Mouse (Mus musculus) embryonic facial prominence, embryonic 11.5 days (tissue): ENCODE measurements around the gene Tapt1. TPM values are rescaled to one million over a fixed set of nuclear protein-coding genes. Genes with fewer than 3 reads are reported as not detected.
"Not testable (repeated sequence)": the region's sequence is repeated elsewhere in the genome, so short reads cannot be mapped to it uniquely, and the experiment has no call there.

Source experiments
- ATAC-seq: fragments of 200-750 bp; cut with Nextera tagmentation; replicated peaks from 2 replicates; pipeline ENCODE4 v1.8.0; 2017; ENCODE audit warnings: low read depth; ENCODE audit not compliant: insufficient number of reproducible peaks, low FRiP score, low TSS enrichment
- DNase-seq: peaks from one replicate; pipeline ENCODE4 v3.0.0-alpha.2; 2015; ENCODE audit warnings: low spot score
- H3K27ac ChIP-seq: fragments of 300-500 bp; sonication (generic); replicated peaks from 2 replicates; pipeline ENCODE4 v1.5.1; 2014; ENCODE audit warnings: mild to moderate bottlenecking, low read depth, low read length, control low read depth
- H3K27me3 ChIP-seq: fragments of 300-500 bp; sonication (generic); 2 replicates; pipeline ENCODE4 v1.6.1; 2014; ENCODE audit warnings: mild to moderate bottlenecking, low read length, moderate library complexity, mixed read lengths; ENCODE audit not compliant: control insufficient read depth, insufficient read depth
- H3K36me3 ChIP-seq: fragments of 300-500 bp; sonication (generic); replicated peaks from 2 replicates; pipeline ENCODE4 v1.6.1; 2014; ENCODE audit warnings: low read depth, mild to moderate bottlenecking, low read length, moderate library complexity, mixed read lengths; ENCODE audit not compliant: control insufficient read depth, insufficient read depth
- H3K4me1 ChIP-seq: fragments of 300-500 bp; sonication (generic); 2 replicates; pipeline ENCODE4 v1.6.1; 2014; ENCODE audit warnings: low read length, mixed read lengths; ENCODE audit not compliant: control insufficient read depth, insufficient read depth
- H3K4me2 ChIP-seq: fragments of 300-500 bp; sonication (generic); 2 replicates; pipeline ENCODE4 v1.6.1; 2014; ENCODE audit warnings: low read depth, mild to moderate bottlenecking, control low read depth, low read length, moderate library complexity
- H3K4me3 ChIP-seq: fragments of 300-500 bp; sonication (generic); 2 replicates; pipeline ENCODE4 v1.5.1; 2014; ENCODE audit warnings: low read depth, low read length, control low read depth
- H3K9ac ChIP-seq: fragments of 300-500 bp; sonication (generic); replicated peaks from 2 replicates; pipeline ENCODE4 v1.6.1; 2014; ENCODE audit warnings: mild to moderate bottlenecking, control low read depth, low read length
- H3K9me3 ChIP-seq: fragments of 300-500 bp; sonication (generic); replicated peaks from 2 replicates; pipeline ENCODE4 v1.6.1; 2016; ENCODE audit warnings: mild to moderate bottlenecking, low read length, inconsistent platforms, mixed read lengths; ENCODE audit not compliant: control insufficient read depth
- WGBS: fragments of 180-500 bp; shearing (Covaris S2); extraction: QIAGEN DNeasy Blood & Tissue Kit; methylation state at CpG from one replicate; pipeline ENCODE4 v1.1.7; 2014; 5-methylcytosine and 5-hydroxymethylcytosine counted together
- polyA plus RNA-seq: library from polyadenylated mRNA; unstranded; fragments of >200 nt; fragmentation: Nextera tagmentation; extraction: Ambion mirVana; gene quantifications from 2 replicates; pipeline ENCODE4 v1.2.1, GENCODE M21; 2014

Gene Tapt1
- polyA plus RNA-seq = 31.8 and 35.4 TPM in 2 replicates

DNA sequence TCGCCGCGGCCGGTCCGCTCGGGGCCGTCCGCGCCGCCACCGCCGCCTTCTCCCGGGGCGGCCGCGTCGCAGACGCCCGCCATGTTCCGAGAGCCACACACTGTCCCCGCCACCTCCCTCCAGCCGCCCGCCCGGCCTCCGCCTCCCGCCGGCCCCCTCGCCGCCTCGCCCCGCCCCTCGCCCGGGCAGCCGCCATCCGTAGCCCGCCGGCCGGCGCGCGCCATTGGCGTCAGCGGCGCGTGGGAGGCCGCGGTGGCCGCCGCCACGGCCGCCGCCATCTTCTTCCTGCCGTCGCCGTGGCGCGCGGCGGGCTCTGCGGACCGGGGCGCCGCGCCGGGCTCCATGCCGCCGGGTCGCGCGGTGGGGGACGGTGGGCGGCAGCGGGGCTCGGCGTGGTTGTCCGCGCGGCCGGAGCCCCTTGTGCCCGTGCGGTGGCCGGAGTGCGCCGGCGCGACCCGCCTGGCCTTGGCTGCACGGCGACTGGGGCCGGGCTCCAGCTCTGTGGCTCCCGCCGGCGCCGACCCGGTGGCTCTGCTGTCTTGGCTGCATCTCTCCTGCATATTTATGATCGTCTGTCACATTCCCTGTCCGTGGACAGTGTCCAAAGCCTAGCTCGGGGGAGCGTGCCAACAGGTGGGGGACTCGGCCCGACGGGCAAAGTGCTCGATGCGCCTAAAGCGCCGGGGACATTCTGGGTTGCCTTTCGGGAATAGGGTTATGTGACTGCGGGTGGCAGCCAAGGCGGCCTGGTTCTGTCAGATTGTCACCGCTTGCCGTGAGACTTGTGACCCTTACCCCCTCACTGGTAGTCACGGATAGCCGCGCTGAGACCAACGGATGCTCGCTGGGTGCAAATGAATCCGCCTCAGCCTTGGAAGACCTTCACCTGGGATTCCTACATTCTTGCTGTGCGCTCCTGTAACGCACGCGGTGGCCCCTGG lies at the start of gene Tapt1:
Tapt1 (minus strand) TSS at position 106 of the 941 bp plus-strand sequence.
- DNase-seq (peak; percentile 85), ATAC-seq (peak; percentile 93)
- H3K4me1 ChIP-seq = peaks cover 3% of the 10 kb centered on the region; the same call in 1 of the 2 replicates

DNA sequence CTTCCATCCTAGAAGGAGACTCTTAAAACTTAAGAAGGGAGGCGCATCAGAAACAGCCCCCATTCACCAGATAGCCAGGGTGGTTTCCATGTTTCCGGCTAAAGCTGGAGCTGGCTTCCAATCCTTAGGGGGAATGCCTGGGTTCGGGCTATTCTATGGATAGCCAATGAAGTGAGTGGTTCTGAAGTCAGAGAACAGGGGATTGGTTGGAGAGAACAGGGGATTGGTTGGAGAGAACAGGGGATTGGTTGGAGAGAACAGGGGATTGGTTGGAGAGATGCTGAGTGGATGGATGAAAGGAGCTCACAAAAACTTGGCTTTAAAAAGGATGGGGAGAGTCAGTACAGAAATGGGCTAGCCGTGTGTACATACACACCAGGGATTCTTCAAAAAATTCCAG lies 45.1 kb upstream of the Tapt1 start:
- 90% methylated on average over 4 of the region's 4 CpGs for WGBS
- Histone ChIP-seq H3K27ac (no peak overlapping the region), H3K4me3 (no peak overlapping the region), H3K4me2 (no peak overlapping the region), H3K9ac (no peak overlapping the region), H3K36me3 (no peaks in the 10 kb centered on the region), H3K27me3 (no peaks in the 10 kb centered on the region), H3K4me1 (no peaks in the 10 kb centered on the region), H3K9me3 (no peaks in the 10 kb centered on the region)
- DNase-seq = no peak
- ATAC-seq = no peak

More for the DNA sequence above, at the start of gene Tapt1:
- no peaks in the 10 kb centered on the region for H3K9me3 ChIP-seq
- peak within 1 kb of the TSS; percentile 74 for H3K4me2 ChIP-seq
- H3K4me3 ChIP-seq = peak within 1 kb of the TSS; percentile 93
- no peaks in the 10 kb centered on the region for H3K27me3 ChIP-seq
- peak within 1 kb of the TSS; percentile 97 for H3K9ac ChIP-seq
- H3K36me3 ChIP-seq = no peaks in the 10 kb centered on the region
- under 1% methylated on average over 76 of the region's 121 CpGs for WGBS
- H3K27ac ChIP-seq = peak within 1 kb of the TSS; percentile 83

DNA sequence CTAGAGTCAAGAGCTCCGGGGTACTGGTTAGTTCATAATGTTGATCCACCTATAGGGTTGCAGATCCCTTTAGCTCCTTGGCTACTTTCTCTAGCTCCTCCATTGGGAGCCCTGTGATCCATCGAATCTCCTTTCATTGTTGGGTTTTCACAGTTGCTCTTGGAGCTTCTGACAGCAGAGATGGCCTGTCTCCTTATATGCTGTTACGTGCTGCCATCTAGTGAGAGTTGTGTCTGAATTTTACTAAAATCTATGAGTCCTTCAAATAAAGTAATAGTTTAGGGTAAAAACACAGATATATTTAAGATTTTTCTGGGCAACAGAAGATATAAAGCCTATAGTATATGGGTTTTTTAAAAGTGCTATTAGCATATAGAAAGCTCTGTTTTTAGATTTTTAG lies 42.1 kb upstream of the Tapt1 start:
- H3K27me3 ChIP-seq, H3K36me3 ChIP-seq, H3K4me1 ChIP-seq, H3K9me3 ChIP-seq, H3K9ac ChIP-seq, ATAC-seq, H3K4me2 ChIP-seq, H3K27ac ChIP-seq, H3K4me3 ChIP-seq: not testable (repeated sequence)
- 57% methylated on average over 2 of the region's 3 CpGs for WGBS
- DNase-seq = peak; percentile 54

DNA sequence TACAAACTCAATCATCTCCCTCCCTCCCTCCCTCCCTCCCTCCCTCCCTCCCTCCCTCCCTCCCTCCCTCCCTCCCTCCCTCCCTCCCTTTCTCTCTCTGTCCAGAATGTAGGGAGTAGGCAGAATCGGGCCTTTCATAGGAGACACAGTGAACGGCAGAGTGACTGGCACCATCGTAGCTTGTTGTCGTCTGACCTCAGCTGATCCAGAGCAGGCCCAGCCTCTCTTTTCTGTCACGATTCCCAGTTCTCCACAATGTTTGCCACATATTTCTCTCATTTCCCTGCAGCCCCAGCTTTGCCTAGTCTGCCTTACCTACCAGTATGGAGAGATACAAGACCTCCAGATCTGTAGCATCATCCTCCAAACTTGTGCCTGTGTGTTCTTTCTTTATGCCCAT lies 35.3 kb upstream of the Tapt1 start:
- Histone ChIP-seq H3K4me3 (no peak overlapping the region), H3K27ac (no peak overlapping the region), H3K9me3 (no peaks in the 10 kb centered on the region), H3K9ac (no peak overlapping the region), H3K4me2 (no peak overlapping the region), H3K4me1 (no peaks in the 10 kb centered on the region), H3K27me3 (no peaks in the 10 kb centered on the region), H3K36me3 (no peaks in the 10 kb centered on the region)
- 76% methylated on average over 5 of the region's 5 CpGs for WGBS
- ATAC-seq (no peak), DNase-seq (no peak)

DNA sequence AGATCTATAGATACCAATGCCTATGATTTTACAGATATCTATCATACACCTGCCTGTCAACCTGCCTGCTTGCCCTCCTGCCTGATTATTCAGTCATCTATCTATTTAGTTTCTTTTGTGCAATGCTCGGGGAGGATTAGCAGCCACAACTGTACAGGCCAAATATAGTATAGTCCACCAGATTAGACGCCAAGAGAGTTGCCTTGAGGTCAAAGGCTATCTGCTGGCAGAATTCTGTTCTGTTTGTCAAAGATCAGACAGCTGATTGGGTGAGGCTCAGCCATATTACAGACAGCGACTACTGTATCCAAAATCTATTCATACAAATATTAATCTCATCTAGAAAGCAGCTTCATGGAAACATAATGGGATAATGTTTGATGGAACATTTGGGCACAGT lies 34.7 kb upstream of the Tapt1 start:
- Histone ChIP-seq H3K9me3 (no peaks in the 10 kb centered on the region), H3K27ac (no peak overlapping the region), H3K9ac (no peak overlapping the region), H3K4me1 (no peaks in the 10 kb centered on the region), H3K4me2 (no peak overlapping the region), H3K27me3 (no peaks in the 10 kb centered on the region), H3K4me3 (no peak overlapping the region), H3K36me3 (no peaks in the 10 kb centered on the region)
- no peak for ATAC-seq
- WGBS = 75% methylated on average over 3 of the region's 3 CpGs
- no peak for DNase-seq

DNA sequence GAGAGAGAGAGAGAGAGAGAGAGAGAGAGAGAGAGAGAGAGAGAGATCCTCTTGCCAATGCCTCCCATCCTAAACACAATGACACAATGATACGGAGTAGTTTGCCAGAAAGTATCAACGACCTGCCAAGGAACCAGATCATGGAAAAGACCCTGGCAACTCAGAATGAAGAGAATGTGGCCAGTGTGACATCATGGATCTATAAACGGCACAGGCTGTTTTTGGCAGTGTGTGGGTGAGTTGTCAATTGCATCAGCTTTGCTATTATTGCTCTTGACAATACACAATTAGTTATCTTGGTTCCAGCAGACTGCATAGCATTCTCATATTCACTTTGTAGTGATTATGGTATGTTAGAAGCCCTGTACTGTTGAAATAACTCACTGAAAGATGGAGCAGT lies 33.3 kb upstream of the Tapt1 start:
- no peak for ATAC-seq
- Histone ChIP-seq H3K9me3 (no peaks in the 10 kb centered on the region), H3K4me2 (no peak overlapping the region), H3K4me3 (no peak overlapping the region), H3K4me1 (no peaks in the 10 kb centered on the region), H3K9ac (no peak overlapping the region), H3K36me3 (no peaks in the 10 kb centered on the region), H3K27me3 (no peaks in the 10 kb centered on the region), H3K27ac (no peak overlapping the region)
- DNase-seq = no peak
- WGBS = 75% methylated on average over 3 of the region's 3 CpGs

DNA sequence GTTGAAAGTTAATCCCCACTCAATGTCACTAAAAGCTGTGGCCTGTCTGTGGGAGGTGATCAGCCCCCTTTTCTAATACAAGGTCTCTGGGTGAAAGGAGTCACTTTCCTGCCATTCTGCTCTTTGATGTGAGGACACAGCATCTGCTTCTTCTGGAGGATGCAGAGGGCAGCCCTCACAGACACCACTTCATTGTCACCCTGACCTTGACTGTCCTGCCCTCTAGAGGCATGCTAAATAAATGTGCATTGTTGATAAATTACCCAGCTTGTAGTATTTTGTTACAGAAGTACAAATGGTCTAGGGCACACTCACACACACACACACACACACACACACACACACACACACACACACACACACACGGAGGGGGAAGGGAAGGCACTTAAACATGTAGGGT lies 31.7 kb upstream of the Tapt1 start:
- Histone ChIP-seq H3K4me1 (no peaks in the 10 kb centered on the region), H3K27ac (no peak overlapping the region), H3K9ac (no peak overlapping the region), H3K36me3 (no peaks in the 10 kb centered on the region), H3K9me3 (no peaks in the 10 kb centered on the region), H3K4me2 (no peak overlapping the region), H3K27me3 (no peaks in the 10 kb centered on the region), H3K4me3 (no peak overlapping the region)
- DNase-seq (no peak), ATAC-seq (no peak)
- 40% methylated on average over 1 of the region's 1 CpGs for WGBS

DNA sequence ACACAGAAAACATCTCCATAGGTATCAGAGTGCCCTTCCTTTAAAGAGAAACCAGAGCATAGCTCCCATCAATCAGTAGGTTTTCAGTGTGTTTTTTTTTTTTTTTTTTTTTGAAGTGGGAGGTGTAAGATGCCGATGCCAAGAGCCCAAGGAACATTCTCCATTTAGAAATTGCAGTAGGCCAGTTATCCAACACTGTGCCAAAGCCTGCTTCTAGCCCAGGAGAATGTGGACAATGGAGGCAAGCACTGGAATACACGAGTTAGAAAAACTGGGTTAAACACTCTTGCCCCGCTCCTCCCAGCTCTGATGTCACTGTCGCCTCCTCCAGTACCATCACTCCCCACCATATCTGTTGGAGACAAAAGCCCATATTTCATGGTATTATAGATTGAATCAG lies 31.0 kb upstream of the Tapt1 start:
- H3K36me3 ChIP-seq = no peaks in the 10 kb centered on the region
- H3K27ac ChIP-seq = no peak overlapping the region
- H3K4me1 ChIP-seq = no peaks in the 10 kb centered on the region
- ATAC-seq (no peak), DNase-seq (no peak)
- no peaks in the 10 kb centered on the region for H3K9me3 ChIP-seq
- H3K9ac ChIP-seq = no peak overlapping the region
- WGBS = 86% methylated on average over 4 of the region's 4 CpGs
- H3K27me3 ChIP-seq = no peaks in the 10 kb centered on the region
- no peak overlapping the region for H3K4me2 ChIP-seq
- no peak overlapping the region for H3K4me3 ChIP-seq
